Mouse (Mus musculus): Measurements from ENCODE around the gene March9. TPM values are rescaled to one million over a fixed set of nuclear protein-coding genes. Genes with fewer than 3 reads are reported as not detected.

Gene March9
- 1.5 and 1.6 TPM in 2 replicates for polyA plus RNA-seq (2015; fragmentation: Nextera tagmentation; extraction: Ambion mirVana)

DNA sequence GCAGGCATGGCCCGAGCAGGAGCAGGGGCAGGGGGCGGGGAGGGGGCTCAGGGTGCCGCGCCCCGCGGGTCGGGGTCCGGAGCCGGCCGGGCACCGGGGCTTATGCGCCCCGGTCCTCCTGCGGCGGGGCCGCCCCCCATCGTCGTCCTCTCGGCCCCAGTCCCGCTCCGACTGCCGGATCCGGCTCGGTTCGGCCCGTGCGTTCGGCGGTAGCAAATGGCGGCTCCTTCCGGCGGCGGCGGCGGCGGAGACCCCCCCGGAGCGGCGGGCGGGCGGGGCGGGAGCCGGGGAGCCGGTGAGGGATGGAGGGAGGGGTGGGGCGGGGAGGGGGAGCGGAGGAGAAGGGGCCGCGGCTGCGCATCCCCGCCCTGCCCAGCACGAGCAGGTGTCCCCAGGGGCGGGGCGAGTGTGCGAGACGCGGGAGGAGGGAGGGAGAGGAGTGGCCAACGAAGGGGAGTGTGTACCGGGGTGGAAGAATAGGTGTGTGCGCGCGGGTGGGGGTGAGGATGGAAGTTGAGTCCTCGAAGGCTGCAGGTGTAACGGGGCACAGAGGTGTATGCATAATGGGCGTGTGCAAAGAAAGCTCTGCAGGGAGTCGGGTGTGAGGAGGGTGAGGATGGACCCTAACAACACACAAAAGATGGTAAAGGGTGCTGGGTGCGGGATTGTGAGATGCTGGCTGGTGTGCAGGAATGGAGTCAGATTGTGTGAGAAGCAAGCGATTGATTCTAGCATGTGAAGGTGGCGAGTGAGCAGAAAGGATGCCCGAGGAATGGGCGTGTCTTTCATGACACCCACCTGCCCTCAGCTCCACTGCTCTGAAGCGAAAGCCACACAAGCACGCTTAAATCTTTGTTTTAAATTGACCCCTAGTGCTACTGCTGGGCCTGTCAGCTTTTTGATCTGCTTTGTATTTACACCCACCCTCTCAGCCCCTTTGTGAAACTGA, at the start of gene March9:
Gene March9 (minus strand): TSS at position 217 of the 949 bp plus-strand sequence.
- H3K4me2 ChIP-seq: peak within 1 kb of the TSS; percentile 94
- H3K9ac ChIP-seq: peak within 1 kb of the TSS; percentile 88
- peak within 1 kb of the TSS; percentile 87 for H3K4me3 ChIP-seq
- H3K27ac ChIP-seq: peak within 1 kb of the TSS; percentile 57
- peak; percentile 24; the same call in 1 of the 2 replicates for ATAC-seq (ENCODE audit: insufficient number of reproducible peaks, insufficient read depth, low FRiP score, low TSS enrichment, low read depth)
- no peaks in the 10 kb centered on the region for H3K9me3 ChIP-seq
- H3K4me1 ChIP-seq: peaks cover 31% of the 10 kb centered on the region
- peaks cover 29% of the 10 kb centered on the region for H3K36me3 ChIP-seq
- peaks cover 31% of the 10 kb centered on the region for H3K27me3 ChIP-seq
- WGBS: 1% methylated on average over 48 of the region's 72 CpGs

GRCm38 (mm10) chr10:127108262-127108583, 48.2 kb upstream of the March9 start:
- WGBS: 74% methylated on average over 3 of the region's 3 CpGs
- Histone ChIP-seq H3K4me3 (no peak overlapping the region), H3K9me3 (no peaks in the 10 kb centered on the region), H3K36me3 (peaks cover 29% of the 10 kb centered on the region), H3K4me2 (no peak overlapping the region), H3K4me1 (no peaks in the 10 kb centered on the region), H3K9ac (no peak overlapping the region), H3K27ac (no peak overlapping the region), H3K27me3 (no peaks in the 10 kb centered on the region)
- ATAC-seq (ENCODE audit: insufficient number of reproducible peaks, insufficient read depth, low FRiP score, low TSS enrichment, low read depth): no peak

DNA sequence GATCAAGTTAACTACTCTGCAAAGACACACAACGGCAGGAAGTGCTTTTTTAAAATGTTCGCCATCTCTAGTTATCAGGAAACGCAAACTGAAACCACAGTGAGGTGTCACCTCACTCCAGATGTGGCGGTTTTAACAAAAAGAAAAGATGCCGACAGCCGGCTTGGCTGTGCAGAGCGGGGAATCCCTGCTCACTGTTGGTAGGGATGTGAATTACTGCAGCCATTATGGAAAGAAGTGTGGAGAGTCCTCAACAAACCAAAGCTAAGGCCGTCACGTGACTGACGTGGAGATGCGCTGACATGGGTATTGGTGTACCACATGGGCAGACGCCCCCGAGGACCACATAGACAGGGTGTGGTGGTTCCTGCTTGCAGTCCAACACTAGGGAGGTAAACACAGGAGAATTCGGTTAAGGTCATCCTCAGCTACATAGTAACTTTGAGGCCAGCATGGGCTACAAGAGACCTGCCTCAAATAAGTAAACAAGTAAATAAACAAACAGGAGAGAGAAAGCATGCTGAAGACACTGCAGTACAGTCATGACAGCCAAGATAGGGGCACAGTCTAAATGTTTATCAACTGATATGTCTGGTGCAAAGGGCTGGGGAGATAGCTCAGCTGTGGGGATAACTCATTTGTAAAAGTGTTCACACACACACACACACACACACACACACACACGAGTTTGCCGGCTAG, 47.7 kb upstream of the March9 start:
- peaks cover 27% of the 10 kb centered on the region for H3K36me3 ChIP-seq
- 85% methylated on average over 16 of the region's 16 CpGs for WGBS
- ATAC-seq (ENCODE audit: insufficient number of reproducible peaks, insufficient read depth, low FRiP score, low TSS enrichment, low read depth): no peak
- H3K27me3 ChIP-seq: no peaks in the 10 kb centered on the region
- H3K4me3 ChIP-seq: no peak overlapping the region
- no peaks in the 10 kb centered on the region for H3K4me1 ChIP-seq
- no peak overlapping the region for H3K4me2 ChIP-seq
- no peaks in the 10 kb centered on the region for H3K9me3 ChIP-seq
- H3K9ac ChIP-seq: no peak overlapping the region
- no peak overlapping the region for H3K27ac ChIP-seq

- Histone ChIP-seq H3K4me2 (no peak overlapping the region), H3K27me3 (no peaks in the 10 kb centered on the region), H3K9ac (no peak overlapping the region), H3K4me3 (no peak overlapping the region), H3K36me3 (peaks cover 37% of the 10 kb centered on the region), H3K27ac (no peak overlapping the region), H3K9me3 (no peaks in the 10 kb centered on the region), H3K4me1 (no peaks in the 10 kb centered on the region)
- no peak for ATAC-seq (ENCODE audit: insufficient number of reproducible peaks, insufficient read depth, low FRiP score, low TSS enrichment, low read depth)
- WGBS: 80% methylated on average over 7 of the region's 7 CpGs
Observed at GRCm38 (mm10) chr10:127103631-127104030, 43.6 kb upstream of the March9 start.

GRCm38 (mm10) chr10:127101151-127101550, 41.2 kb upstream of the March9 start:
- peaks cover 50% of the 10 kb centered on the region for H3K36me3 ChIP-seq
- no peak overlapping the region for H3K4me2 ChIP-seq
- no peak overlapping the region for H3K4me3 ChIP-seq
- no peaks in the 10 kb centered on the region for H3K9me3 ChIP-seq
- H3K9ac ChIP-seq: no peak overlapping the region
- 83% methylated on average over 6 of the region's 6 CpGs for WGBS
- no peak overlapping the region for H3K27ac ChIP-seq
- ATAC-seq (ENCODE audit: insufficient number of reproducible peaks, insufficient read depth, low FRiP score, low TSS enrichment, low read depth): no peak
- H3K27me3 ChIP-seq: no peaks in the 10 kb centered on the region
- H3K4me1 ChIP-seq: no peaks in the 10 kb centered on the region

DNA sequence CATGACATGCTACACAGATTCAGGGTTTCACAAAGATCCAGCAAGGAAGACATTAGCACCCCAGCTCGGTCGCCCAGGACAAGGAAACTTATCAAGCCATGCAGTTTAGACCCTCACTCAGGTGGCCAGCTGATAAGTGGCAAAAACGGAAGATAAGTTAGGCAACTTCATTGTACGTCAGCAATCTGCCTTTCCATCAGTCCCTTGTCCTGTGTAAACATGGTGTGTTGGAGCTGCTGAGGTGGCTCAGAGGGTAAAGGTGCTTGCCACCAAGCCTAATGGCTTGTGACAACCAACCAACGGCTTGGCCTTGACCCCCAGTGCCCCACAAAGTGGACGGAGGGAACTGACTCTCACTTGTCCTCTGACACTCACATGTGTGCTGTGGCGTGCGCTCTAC, 40.4 kb upstream of the March9 start:
- no peak for ATAC-seq (ENCODE audit: insufficient number of reproducible peaks, insufficient read depth, low FRiP score, low TSS enrichment, low read depth)
- Histone ChIP-seq H3K4me2 (no peak overlapping the region), H3K36me3 (peaks cover 54% of the 10 kb centered on the region), H3K27me3 (no peaks in the 10 kb centered on the region), H3K27ac (no peak overlapping the region), H3K4me1 (no peaks in the 10 kb centered on the region), H3K4me3 (no peak overlapping the region), H3K9ac (no peak overlapping the region), H3K9me3 (no peaks in the 10 kb centered on the region)
- WGBS: 85% methylated on average over 8 of the region's 8 CpGs

- no peaks in the 10 kb centered on the region for H3K27me3 ChIP-seq
- no peak overlapping the region for H3K27ac ChIP-seq
- H3K4me3 ChIP-seq: no peak overlapping the region
- no peak overlapping the region for H3K4me2 ChIP-seq
- peaks cover 3% of the 10 kb centered on the region; the same call in 1 of the 2 replicates for H3K4me1 ChIP-seq
- no peak overlapping the region for H3K9ac ChIP-seq
- WGBS: 92% methylated on average over 15 of the region's 15 CpGs
- H3K9me3 ChIP-seq: no peaks in the 10 kb centered on the region
- ATAC-seq (ENCODE audit: insufficient number of reproducible peaks, insufficient read depth, low FRiP score, low TSS enrichment, low read depth): no peak
- H3K36me3 ChIP-seq: peaks cover 55% of the 10 kb centered on the region
Observed at GRCm38 (mm10) chr10:127099868-127100267, 39.9 kb upstream of the March9 start.

DNA sequence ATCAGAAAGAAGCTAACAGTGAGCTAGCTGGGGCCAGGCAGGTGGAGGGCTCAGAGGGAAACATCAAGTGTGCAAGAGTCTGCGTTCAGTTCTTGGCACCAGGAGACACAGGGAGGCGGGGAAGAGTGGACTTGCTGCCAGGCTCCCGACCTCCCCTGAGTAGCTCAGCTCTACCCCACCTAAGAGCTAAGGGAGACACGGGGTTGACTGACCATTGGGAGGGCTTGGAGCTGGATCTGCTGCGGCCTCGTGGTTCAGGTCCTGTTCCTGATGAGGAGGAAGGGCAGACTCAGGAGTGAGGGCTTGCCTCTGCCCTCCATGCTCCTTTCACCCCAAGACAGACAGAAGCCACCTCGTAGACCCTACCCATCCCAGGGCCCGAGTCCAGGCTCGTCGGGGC, 39.2 kb upstream of the March9 start:
- 84% methylated on average over 10 of the region's 10 CpGs for WGBS
- Histone ChIP-seq H3K27me3 (no peaks in the 10 kb centered on the region), H3K4me2 (no peak overlapping the region), H3K4me1 (peaks cover 9% of the 10 kb centered on the region), H3K4me3 (no peak overlapping the region), H3K36me3 (peaks cover 54% of the 10 kb centered on the region), H3K27ac (no peak overlapping the region), H3K9me3 (no peaks in the 10 kb centered on the region), H3K9ac (no peak overlapping the region)
- ATAC-seq (ENCODE audit: insufficient number of reproducible peaks, insufficient read depth, low FRiP score, low TSS enrichment, low read depth): no peak

- H3K27ac ChIP-seq: no peak overlapping the region
- no peak overlapping the region for H3K4me2 ChIP-seq
- H3K9ac ChIP-seq: no peak overlapping the region
- H3K36me3 ChIP-seq: peaks cover 54% of the 10 kb centered on the region
- no peak for ATAC-seq (ENCODE audit: insufficient number of reproducible peaks, insufficient read depth, low FRiP score, low TSS enrichment, low read depth)
- peaks cover 3% of the 10 kb centered on the region for H3K27me3 ChIP-seq
- no peak overlapping the region for H3K4me3 ChIP-seq
- H3K4me1 ChIP-seq: peaks cover 13% of the 10 kb centered on the region
- H3K9me3 ChIP-seq: no peaks in the 10 kb centered on the region
- WGBS: 80% methylated on average over 20 of the region's 20 CpGs
Observed at GRCm38 (mm10) chr10:127098514-127098913, 38.5 kb upstream of the March9 start.

GRCm38 (mm10) chr10:127094382-127094802, 34.4 kb upstream of the March9 start:
- peaks cover 42% of the 10 kb centered on the region for H3K36me3 ChIP-seq
- H3K27me3 ChIP-seq: peaks cover 44% of the 10 kb centered on the region
- H3K9ac ChIP-seq: no peak overlapping the region
- H3K4me1 ChIP-seq: peaks cover 33% of the 10 kb centered on the region
- no peak overlapping the region for H3K27ac ChIP-seq
- H3K4me3 ChIP-seq: no peak overlapping the region
- no peak for ATAC-seq (ENCODE audit: insufficient number of reproducible peaks, insufficient read depth, low FRiP score, low TSS enrichment, low read depth)
- no peak overlapping the region for H3K4me2 ChIP-seq
- WGBS: 51% methylated on average over 7 of the region's 7 CpGs
- no peaks in the 10 kb centered on the region for H3K9me3 ChIP-seq

- peaks cover 26% of the 10 kb centered on the region for H3K36me3 ChIP-seq
- H3K4me1 ChIP-seq: peaks cover 33% of the 10 kb centered on the region
- no peak overlapping the region for H3K9ac ChIP-seq
- H3K4me3 ChIP-seq: no peak overlapping the region
- H3K27ac ChIP-seq: no peak overlapping the region
- WGBS: 61% methylated on average over 4 of the region's 4 CpGs
- ATAC-seq (ENCODE audit: insufficient number of reproducible peaks, insufficient read depth, low FRiP score, low TSS enrichment, low read depth): no peak
- H3K4me2 ChIP-seq: no peak overlapping the region
- H3K9me3 ChIP-seq: no peaks in the 10 kb centered on the region
- H3K27me3 ChIP-seq: peaks cover 59% of the 10 kb centered on the region
Observed at GRCm38 (mm10) chr10:127092742-127093141, 32.8 kb upstream of the March9 start.
